Mouse (Mus musculus) adipocyte (in vitro differentiated cells): ENCODE results near the gene Btla.

Experiments used
- DNase-seq: peaks from one replicate; pipeline ENCODE4 v3.0.0-alpha.2; 2016; ENCODE audit warnings: low spot score

The Btla gene

GRCm38 (mm10) chr16:45259663-45260062 is 35.5 kb downstream of the Btla start:
- no peak for DNase-seq

DNA sequence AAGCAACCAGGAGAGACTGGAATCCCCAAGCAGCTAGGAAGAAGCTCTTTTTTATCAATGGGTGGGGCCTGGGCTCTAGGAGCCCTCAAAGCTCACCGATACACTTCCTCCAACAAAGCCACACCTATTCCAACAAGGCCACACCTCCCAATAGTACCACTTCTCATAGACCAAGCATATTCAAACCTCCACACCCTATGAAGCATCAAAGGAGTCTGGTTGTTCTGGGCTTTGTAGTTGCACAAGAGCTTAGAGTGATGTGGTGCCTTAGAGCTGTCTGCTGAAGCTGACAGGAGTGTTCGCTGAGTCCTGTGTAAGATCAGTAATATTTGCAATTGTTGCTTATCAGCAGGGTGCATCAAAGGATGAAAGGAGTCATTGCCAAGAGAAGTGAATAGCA is 37.2 kb downstream of the Btla start:
- DNase-seq: no peak

GRCm38 (mm10) chr16:45262051-45262450 is 37.9 kb downstream of the Btla start:
- no peak for DNase-seq

- no peak for DNase-seq
These were observed 45.8 kb downstream of the Btla start for GRCm38 (mm10) chr16:45269886-45270285.

DNA sequence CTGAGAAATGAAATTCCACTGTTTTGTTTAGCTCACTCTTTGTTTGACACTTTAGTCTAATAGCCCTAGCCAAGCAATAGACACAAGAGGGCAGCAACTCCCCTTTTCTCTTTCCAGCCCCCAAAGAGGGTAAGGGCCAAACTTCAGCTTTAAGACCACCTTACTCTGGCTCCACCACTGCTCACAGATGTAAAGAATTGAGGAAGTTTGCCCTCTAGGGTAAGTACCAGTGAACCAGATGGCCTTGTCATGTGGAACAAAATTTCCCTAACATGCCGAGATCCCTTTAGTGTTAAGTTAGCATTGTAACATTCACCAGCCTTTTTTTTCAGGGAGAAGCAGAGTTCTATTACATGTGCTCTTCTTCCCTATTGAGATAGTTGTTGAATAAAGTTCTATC is 59.0 kb downstream of the Btla start:
- DNase-seq: peak; percentile 48

DNA sequence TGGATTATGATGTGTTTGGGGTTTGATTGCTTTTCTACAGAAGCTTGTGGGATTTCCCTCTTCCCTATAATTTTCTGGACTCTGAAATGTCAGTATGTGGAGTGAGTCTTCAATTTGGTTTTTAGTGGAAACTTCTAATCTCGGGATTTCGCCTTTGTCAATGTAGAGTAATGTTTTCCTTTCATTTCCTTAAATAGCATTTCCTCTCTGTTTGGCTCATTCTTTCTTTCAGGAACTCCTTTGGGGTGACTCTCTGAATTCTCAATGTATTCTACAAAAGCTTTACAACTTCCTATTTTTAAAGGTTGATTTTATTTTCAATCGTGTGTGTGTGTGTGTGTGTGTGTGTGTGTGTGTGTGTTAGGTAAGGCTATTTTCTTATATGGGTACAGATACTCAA is 73.7 kb downstream of the Btla start:
- no peak for DNase-seq
